Mouse (Mus musculus) mammary gland, adult 2 months (tissue): ENCODE data around the gene P2rx2. TPM values are rescaled to one million over a fixed set of nuclear protein-coding genes. Genes with fewer than 3 reads are reported as not detected.

Experiments used
- polyA plus RNA-seq: library from polyadenylated mRNA; depleted of rRNA; stranded (reverse); fragments of >200 nt; gene quantifications from 2 replicates; pipeline ENCODE4 v1.2.3, GENCODE M21; 2012; ENCODE audit warnings: low replicate concordance; rRNA removed

P2rx2 gene
- 0.67 and 1.4 TPM in 2 replicates for polyA plus RNA-seq

DNA sequence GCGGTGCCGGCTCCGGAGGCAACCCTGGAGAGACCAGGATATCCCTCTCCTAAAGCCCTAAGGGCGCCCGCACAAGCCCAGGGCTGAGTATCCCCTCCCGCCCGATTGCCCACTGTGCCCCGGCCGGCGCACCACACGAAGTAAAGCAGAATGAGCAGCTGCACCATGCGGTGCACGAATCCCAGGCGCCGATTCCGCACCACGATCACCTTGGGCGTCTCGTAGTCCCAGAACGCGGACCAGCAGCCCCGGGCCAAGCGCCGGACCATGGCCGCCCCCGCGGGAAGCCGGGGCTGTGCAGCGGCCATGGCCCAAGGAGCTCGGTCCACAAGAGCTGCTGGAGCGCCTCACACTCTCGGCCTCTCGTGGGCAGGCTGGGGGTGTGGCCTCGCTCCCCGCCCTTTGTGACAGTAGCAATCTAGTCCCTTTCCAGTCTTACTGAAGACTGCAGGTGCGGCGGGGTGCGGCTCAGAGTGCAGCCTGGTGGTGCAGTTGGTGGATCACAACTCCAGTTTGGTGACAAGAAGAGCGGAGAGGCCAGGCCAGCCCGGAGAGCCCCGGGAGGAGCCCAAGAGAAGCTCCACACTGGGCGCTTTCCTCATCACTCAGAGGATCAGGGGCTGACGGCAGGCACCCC is at the start of gene P2rx2:
Gene P2rx2 (minus strand): TSS at position 565 of the 637 bp plus-strand sequence.

DNA sequence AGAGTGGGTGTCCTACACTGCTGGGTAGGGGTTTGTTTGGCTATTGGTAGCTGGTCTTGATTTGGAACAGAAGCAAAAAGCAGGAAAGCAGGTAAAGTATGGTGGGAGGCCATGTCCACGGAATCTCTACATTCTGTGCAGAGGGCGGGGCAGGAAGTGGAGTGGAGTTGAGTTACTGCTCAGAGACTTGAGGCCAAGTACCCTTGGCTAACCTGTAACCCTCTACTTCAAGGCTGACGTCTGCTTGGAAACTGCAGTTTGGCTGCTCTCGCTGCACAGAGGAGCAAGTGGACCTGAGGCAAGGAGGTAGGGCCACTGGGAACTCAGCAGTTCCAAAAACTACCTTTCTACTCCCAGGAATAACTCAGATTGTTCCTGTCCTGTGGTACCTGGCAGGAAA is 1.5 kb upstream of the P2rx2 start, which contains the start of gene Lrcol1:
Gene Lrcol1 (plus strand): TSS at position 207 of the 400 bp plus-strand sequence.

Other genes starting within 250 kb of the P2rx2 start
- 0.06 and 0.22 TPM in 2 replicates for gene Gm35315, start 248.8 kb downstream of the P2rx2 start, polyA plus RNA-seq
- 3.6 and 4.3 TPM in 2 replicates for gene Plcxd1, start 243.2 kb downstream of the P2rx2 start, polyA plus RNA-seq
- 96.9 and 180 TPM in 2 replicates for gene Gtpbp6, start 235.0 kb downstream of the P2rx2 start, polyA plus RNA-seq
- gene Zfp605, start 233.1 kb downstream of the P2rx2 start, polyA plus RNA-seq, result 0.18 and 0.70 TPM in 2 replicates
- gene Chfr, start 207.4 kb downstream of the P2rx2 start, polyA plus RNA-seq, result 47.0 and 73.3 TPM in 2 replicates
- 6.5 and 8.6 TPM in 2 replicates for gene Golga3, start 166.5 kb downstream of the P2rx2 start, polyA plus RNA-seq
- 10.1 and 12.8 TPM in 2 replicates for gene Ankle2, start 112.2 kb downstream of the P2rx2 start, polyA plus RNA-seq
- gene Pgam5, start 73.3 kb downstream of the P2rx2 start, polyA plus RNA-seq, result 18.0 and 26.8 TPM in 2 replicates
- 14.3 and 29.8 TPM in 2 replicates for gene Pxmp2, start 57.0 kb downstream of the P2rx2 start, polyA plus RNA-seq
- 3.5 and 4.5 TPM in 2 replicates for gene Pole, start 56.9 kb downstream of the P2rx2 start, polyA plus RNA-seq
- gene Lrcol1, start 1.5 kb upstream of the P2rx2 start, polyA plus RNA-seq, result not detected in 2 replicates
- 42.1 and 183 TPM in 2 replicates for gene Fbrsl1, start 105.3 kb upstream of the P2rx2 start, polyA plus RNA-seq
- 1.1 and 2.0 TPM in 2 replicates for gene Galnt9, start 201.1 kb upstream of the P2rx2 start, polyA plus RNA-seq